12 mouse cellular contexts compared by ENCODE assay signal in the genomic region with DNA sequence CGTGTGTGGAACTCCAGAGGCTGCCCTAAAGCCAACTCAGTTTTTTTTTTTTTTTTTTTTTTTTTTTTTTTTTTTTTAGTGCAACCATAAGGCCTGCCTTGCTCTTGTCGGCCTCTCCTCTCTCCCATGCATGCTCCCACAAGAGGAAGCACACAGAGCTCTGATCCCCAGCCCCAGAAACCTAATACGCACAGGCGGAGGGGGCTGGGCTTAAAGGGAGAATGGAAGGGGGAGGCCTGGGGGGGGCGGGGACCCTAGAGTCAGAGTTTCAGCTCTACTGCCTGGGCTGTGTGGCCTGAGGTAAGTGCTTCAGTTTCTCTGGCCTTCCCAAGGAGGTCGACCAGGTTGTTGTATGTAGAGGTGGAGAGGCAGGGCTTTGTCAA. TPM values are rescaled to one million over a fixed set of nuclear protein-coding genes. Genes with fewer than 3 reads are reported as not detected.
DNase-seq lines count a peak whose midpoint lies in the region; ATAC-seq lines count a peak whose summit lies in the region.
"Had no signal": no experiment of that assay in that cellular context is flagged by ENCODE, and none has a peak within 500 bp of the region (broad histone marks: within the 10 kb centered on the region; RNA-seq: fewer than 3 reads in every experiment).

No protein-coding gene starts in this region.

- H3K36me3 ChIP-seq in hindbrain, embryonic 12.5 days = no peaks in the 10 kb centered on the region
- no peaks in the 10 kb centered on the region for H3K36me3 ChIP-seq in hindbrain, embryonic 14.5 days (replicated peaks; ENCODE audit: control insufficient read depth, insufficient read depth)
- no peaks in the 10 kb centered on the region; the same call in 1 of the 2 replicates for H3K36me3 ChIP-seq in neural tube, embryonic 12.5 days
- no peaks in the 10 kb centered on the region for H3K36me3 ChIP-seq in stomach, embryonic 16.5 days (ENCODE audit: control insufficient read depth, insufficient read depth, low read length)
- H3K36me3 ChIP-seq: hindbrain, embryonic 13.5 days had no signal

- intact Hi-C loops in gastrocnemius, postnatal 36 days (cut with DNase I) = no loop called here

- H3K9ac ChIP-seq in hindbrain, embryonic 12.5 days = no peak overlapping the region
- H3K9ac ChIP-seq in hindbrain, embryonic 14.5 days = no peak overlapping the region
- no peak overlapping the region for H3K9ac ChIP-seq in neural tube, embryonic 12.5 days
- H3K9ac ChIP-seq in stomach, embryonic 16.5 days (ENCODE audit: low read length) = no peak overlapping the region

- no peak overlapping the region for H3K4me2 ChIP-seq in hindbrain, embryonic 12.5 days (replicated peaks)
- no peak overlapping the region for H3K4me2 ChIP-seq in hindbrain, embryonic 14.5 days (replicated peaks)
- H3K4me2 ChIP-seq in neural tube, embryonic 12.5 days (replicated peaks) = peak overlapping the region; percentile 20; the same call in 1 of the 2 replicates
- no peak overlapping the region for H3K4me2 ChIP-seq in stomach, embryonic 16.5 days (ENCODE audit: low read depth, low read length)

- H3K4me1 ChIP-seq in hindbrain, embryonic 12.5 days = peaks cover 77% of the 10 kb centered on the region
- H3K4me1 ChIP-seq in hindbrain, embryonic 14.5 days (replicated peaks; ENCODE audit: control insufficient read depth, insufficient read depth, low read length) = peaks cover 30% of the 10 kb centered on the region
- peaks cover 69% of the 10 kb centered on the region for H3K4me1 ChIP-seq in neural tube, embryonic 12.5 days
- H3K4me1 ChIP-seq in stomach, embryonic 16.5 days (ENCODE audit: control insufficient read depth, insufficient read depth, low read length) = peaks cover 24% of the 10 kb centered on the region

- DNase-seq in hindbrain, embryonic 14.5 days (ENCODE audit: low spot score) = no peak
- DNase-seq in neural tube, embryonic 10.5 days (ENCODE audit: extremely low spot score, low spot score) = no peak
- peak; percentile 44 for DNase-seq in forelimb bud, embryonic 11.5 days (ENCODE audit: low read depth, low spot score)
- DNase-seq in cerebellum, postnatal 25 days = no peak
- DNase-seq in gastrocnemius, postnatal 36 days = no peak
- DNase-seq: cerebellum, adult 2 months; right cerebral cortex, adult 18-20 months had no signal

- peaks cover 54% of the 10 kb centered on the region for H3K27me3 ChIP-seq in hindbrain, embryonic 12.5 days
- peaks cover 24% of the 10 kb centered on the region for H3K27me3 ChIP-seq in hindbrain, embryonic 14.5 days (ENCODE audit: control insufficient read depth, insufficient read depth, low read length)
- peaks cover 58% of the 10 kb centered on the region for H3K27me3 ChIP-seq in neural tube, embryonic 12.5 days (replicated peaks)
- 0 out of 2 replicates have a peak, but pooled peaks cover 4% of the 10 kb centered on the region for H3K27me3 ChIP-seq in stomach, embryonic 16.5 days (ENCODE audit: control insufficient read depth, insufficient read depth, low read length)

- ATAC-seq in hindbrain, embryonic 12.5 days (ENCODE audit: low FRiP score) = no peak
- ATAC-seq in hindbrain, embryonic 14.5 days (ENCODE audit: low FRiP score) = no peak
- ATAC-seq in neural tube, embryonic 12.5 days (ENCODE audit: low FRiP score, low read depth) = no peak
- ATAC-seq in stomach, embryonic 16.5 days (ENCODE audit: insufficient read depth, low FRiP score) = no peak

- H3K27ac ChIP-seq in hindbrain, embryonic 12.5 days = 0 out of 2 replicates have a peak overlapping the region, but pooled peaks have one; percentile 23
- no peak overlapping the region for H3K27ac ChIP-seq in hindbrain, embryonic 14.5 days
- H3K27ac ChIP-seq in neural tube, embryonic 12.5 days = no peak overlapping the region
- peak overlapping the region; percentile 34; the same call in 1 of the 2 replicates for H3K27ac ChIP-seq in stomach, embryonic 16.5 days (ENCODE audit: low read length)

- 48% methylated on average over 6 of the region's 6 CpGs for WGBS in hindbrain, embryonic 12.5 days
- WGBS in hindbrain, embryonic 14.5 days = 50% methylated on average over 6 of the region's 6 CpGs
- 55% methylated on average over 6 of the region's 6 CpGs for WGBS in neural tube, embryonic 12.5 days
- WGBS in stomach, embryonic 16.5 days = 50% methylated on average over 6 of the region's 6 CpGs

- H3K4me3 ChIP-seq in hindbrain, embryonic 12.5 days = no peak overlapping the region
- no peak overlapping the region for H3K4me3 ChIP-seq in hindbrain, embryonic 14.5 days (replicated peaks; ENCODE audit: low read length)
- no peak overlapping the region for H3K4me3 ChIP-seq in neural tube, embryonic 12.5 days
- H3K4me3 ChIP-seq in stomach, embryonic 16.5 days (replicated peaks; ENCODE audit: low read length) = no peak overlapping the region
- H3K4me3 ChIP-seq: hindbrain, embryonic 13.5 days had no signal

- H3K9me3 ChIP-seq in hindbrain, embryonic 12.5 days (replicated peaks) = no peaks in the 10 kb centered on the region
- no peaks in the 10 kb centered on the region for H3K9me3 ChIP-seq in hindbrain, embryonic 14.5 days (ENCODE audit: control insufficient read depth, low read length)
- no peaks in the 10 kb centered on the region for H3K9me3 ChIP-seq in neural tube, embryonic 12.5 days
- no peaks in the 10 kb centered on the region for H3K9me3 ChIP-seq in stomach, embryonic 16.5 days (replicated peaks; ENCODE audit: control insufficient read depth, low read length)
- H3K9me3 ChIP-seq: hindbrain, embryonic 13.5 days had no signal

RNA-seq across cellular contexts. Expression of gene Kif26a, which starts 6.0 kb away (rescaled TPM):
- polyA plus RNA-seq in hindbrain, embryonic 12.5 days (2016; fragmentation: Nextera tagmentation; extraction: Ambion mirVana) = 5.0 and 5.1 TPM in 2 replicates
- 3.1 and 3.4 TPM in 2 replicates for polyA plus RNA-seq in hindbrain, embryonic 14.5 days (2014; fragmentation: Nextera tagmentation; extraction: Ambion mirVana)
- 5.2 and 6.0 TPM in 2 replicates for polyA plus RNA-seq in neural tube, embryonic 12.5 days (2016; fragmentation: Nextera tagmentation; extraction: Ambion mirVana)
- polyA plus RNA-seq in stomach, embryonic 16.5 days (2015; fragmentation: Nextera tagmentation; extraction: Ambion mirVana) = 2.6 and 3.5 TPM in 2 replicates
- total RNA-seq in gastrocnemius, postnatal 36 days (2021) = 1 to 10 TPM; 4.0 to 4.7 TPM
- total RNA-seq: CH12.LX had no signal

RNA-seq across cellular contexts. Expression of gene Aspg, which starts 45.5 kb away (rescaled TPM):
- 0.66 and 1.2 TPM in 2 replicates for polyA plus RNA-seq in hindbrain, embryonic 12.5 days (2016; fragmentation: Nextera tagmentation; extraction: Ambion mirVana)
- polyA plus RNA-seq in hindbrain, embryonic 14.5 days (2014; fragmentation: Nextera tagmentation; extraction: Ambion mirVana) = 0.29 and 0.46 TPM in 2 replicates
- 0.60 and 0.96 TPM in 2 replicates for polyA plus RNA-seq in neural tube, embryonic 12.5 days (2016; fragmentation: Nextera tagmentation; extraction: Ambion mirVana)
- 3.8 and 5.2 TPM in 2 replicates for polyA plus RNA-seq in stomach, embryonic 16.5 days (2015; fragmentation: Nextera tagmentation; extraction: Ambion mirVana)
- under 1 TPM in 1 of 2 experiments, not detected in 1; 0.20 TPM for total RNA-seq in gastrocnemius, postnatal 36 days (2021)
- total RNA-seq: CH12.LX had no signal

Comparison
In these comparisons a context has a peak if more than half of its experiments do, and no peak if none do; other contexts are left out.
1. H3K27ac ChIP-seq: peak in hindbrain, embryonic 12.5 days (single experiment) and stomach, embryonic 16.5 days (single experiment); none in hindbrain, embryonic 14.5 days (single experiment) and neural tube, embryonic 12.5 days (single experiment).